Mouse (Mus musculus) lung, adult 2 months (tissue): ENCODE data around the gene Zfp654.

Experiments
- CTCF ChIP-seq: fragments of 200-500 bp; IDR thresholded peaks from 2 replicates; pipeline ENCODE4 v1.5.1; 2011; ENCODE audit warnings: mild to moderate bottlenecking, low read length, control low read depth; ENCODE audit not compliant: insufficient read depth
- POLR2A ChIP-seq: fragments of 200-500 bp; IDR thresholded peaks from 2 replicates; pipeline ENCODE4 v1.6.1; 2011; ENCODE audit warnings: low read depth, mild to moderate bottlenecking, control low read depth, low read length, borderline replicate concordance; ENCODE audit errors: extremely low read depth

DNA sequence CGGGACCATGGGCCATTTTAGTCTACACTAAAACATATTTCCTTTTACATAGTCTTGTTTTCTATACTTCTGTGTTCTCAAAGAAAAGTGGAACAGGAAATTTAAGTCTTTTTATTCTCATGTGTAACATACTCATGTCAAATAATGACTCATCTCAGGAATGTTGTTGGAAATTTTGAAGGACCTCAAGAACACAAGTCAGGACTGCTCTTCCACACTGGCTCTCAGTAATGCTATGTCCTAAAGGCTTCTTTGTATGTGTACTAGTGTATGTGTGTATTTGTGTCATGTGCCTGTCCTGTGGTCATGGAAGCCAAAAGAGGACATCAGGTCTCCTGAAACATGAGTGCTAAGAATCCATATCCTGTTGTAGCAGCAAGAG lies 92.2 kb downstream of the Zfp654 start:
- TF ChIP-seq POLR2A (no peak), CTCF (no peak)
